Mouse (Mus musculus) embryo, embryonic 11 days (tissue): ENCODE data around the gene Arhgap10.

Experiments
- DNase-seq: peaks from one replicate; pipeline ENCODE4 v3.0.0-alpha.2; 2015

Gene Arhgap10

DNA sequence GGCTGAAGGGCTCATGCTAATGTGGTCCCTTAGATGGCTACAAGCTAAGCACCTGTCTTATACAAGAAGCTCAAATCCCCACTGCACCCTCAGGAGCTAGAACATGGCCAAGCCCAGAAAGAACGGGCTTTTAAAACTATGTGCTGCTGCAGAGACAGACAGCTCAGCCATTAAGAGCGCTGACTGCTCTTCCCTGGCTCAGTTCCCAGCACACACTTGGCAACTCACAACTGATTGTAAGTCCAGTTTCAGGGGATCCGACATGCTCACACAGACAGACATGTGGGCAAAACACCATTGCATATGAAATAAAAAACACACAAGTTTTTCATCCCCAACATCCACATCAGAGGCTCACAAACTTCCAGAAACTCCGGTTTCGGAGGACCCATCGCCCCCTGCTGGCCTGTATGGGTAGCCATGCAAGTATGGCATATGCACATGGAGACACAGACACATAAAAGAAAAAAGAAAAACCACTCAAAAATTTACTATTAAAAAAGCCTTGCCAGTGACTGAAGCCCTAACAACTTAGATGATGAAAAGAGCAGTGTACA is 77.4 kb downstream of the Arhgap10 start:
- DNase-seq, result no peak

DNA sequence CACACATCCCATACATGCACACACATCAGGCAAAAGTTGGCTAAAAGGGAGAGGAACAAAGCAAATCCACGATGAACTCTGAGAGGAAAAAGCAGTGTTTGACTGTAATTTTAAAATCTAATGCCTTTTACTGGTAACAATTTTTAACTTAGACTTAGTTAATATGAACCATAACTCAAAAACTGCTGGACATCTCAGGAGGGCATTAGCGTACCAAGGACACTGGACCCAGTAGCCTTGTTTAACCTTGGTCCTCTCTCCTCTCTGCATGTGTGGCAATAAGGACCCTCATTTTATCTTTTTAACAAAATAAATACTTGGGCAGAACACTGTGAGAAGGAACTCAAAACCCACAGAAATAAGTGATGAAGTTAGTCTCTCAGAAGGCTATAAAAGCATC is 78.1 kb downstream of the Arhgap10 start:
- no peak for DNase-seq

DNA sequence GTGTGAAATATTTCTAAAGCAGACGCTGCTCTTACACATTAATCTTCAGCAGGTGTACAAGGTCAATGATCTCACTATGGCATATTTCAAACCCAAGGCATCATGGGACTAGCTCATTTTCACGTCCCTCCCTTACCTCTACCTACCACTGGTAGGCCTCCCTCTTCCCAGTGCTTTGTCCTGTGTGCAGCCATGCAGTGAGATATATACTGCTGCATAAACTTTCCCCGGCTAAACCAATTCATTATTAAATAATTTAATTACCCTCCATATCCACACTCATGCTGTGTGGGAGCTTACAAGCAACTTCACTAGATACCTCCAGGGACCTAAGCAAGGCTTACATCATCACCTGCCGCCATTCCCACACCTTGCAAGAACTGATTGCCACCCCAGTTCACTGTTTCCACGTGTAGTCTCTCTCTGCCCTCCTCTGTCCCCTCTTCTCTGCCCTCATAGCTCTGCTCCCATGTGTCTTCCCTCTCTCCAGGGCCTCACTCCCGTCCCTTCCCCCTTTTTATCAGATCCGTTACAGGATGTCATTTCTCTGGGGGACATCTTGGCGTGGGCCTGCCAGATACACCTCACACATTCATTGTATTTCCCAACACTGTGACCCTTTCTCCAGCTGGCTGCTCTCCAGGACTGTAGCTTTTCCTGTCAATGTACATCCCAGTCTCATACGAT is 79.8 kb downstream of the Arhgap10 start:
- no peak for DNase-seq

DNA sequence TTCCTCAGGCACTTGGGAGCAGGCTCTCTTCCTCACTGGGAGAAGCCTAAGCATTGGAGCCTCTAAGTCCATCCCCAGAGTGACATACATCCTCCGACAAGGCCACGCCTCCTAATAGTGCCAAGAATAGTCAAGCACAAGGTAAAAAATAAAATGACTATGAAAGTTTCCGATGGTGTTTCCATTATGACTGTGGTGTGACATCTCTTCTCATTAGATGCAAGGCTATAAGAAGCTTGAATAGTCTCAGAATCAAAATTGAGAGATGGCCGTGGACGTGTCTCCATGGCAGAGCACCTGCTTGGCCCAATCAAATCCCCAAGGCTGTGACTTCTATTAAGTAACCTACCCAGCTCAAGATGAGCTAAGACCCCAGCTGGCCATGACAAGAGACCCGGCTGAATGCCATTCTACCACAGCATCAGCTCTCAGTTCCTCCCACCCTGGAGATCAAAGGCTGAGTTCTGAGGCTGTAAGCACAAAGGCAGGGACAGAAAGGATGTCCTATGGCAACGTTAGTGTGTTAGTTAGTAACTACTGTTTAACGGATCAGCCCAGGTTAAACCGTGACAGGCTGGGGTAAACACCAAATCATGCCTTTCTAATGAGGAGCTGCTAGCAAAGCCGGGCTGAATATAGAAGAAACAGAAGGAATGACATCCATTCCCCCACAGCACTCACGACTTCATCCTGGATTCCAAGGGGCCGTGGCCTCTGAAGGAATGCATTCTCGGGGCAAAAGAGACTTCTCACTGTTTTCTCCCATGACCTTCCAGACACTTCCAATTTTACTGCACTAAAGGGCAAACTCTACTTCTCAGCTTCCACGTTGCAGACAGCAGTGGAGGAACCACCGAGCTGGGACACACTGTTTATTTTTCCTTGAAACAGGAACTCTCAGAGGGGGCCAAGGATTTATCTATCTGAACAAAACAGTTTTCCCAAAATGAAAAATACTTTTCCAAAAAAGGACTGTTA is 81.5 kb downstream of the Arhgap10 start:
- peak; percentile 38 for DNase-seq

DNA sequence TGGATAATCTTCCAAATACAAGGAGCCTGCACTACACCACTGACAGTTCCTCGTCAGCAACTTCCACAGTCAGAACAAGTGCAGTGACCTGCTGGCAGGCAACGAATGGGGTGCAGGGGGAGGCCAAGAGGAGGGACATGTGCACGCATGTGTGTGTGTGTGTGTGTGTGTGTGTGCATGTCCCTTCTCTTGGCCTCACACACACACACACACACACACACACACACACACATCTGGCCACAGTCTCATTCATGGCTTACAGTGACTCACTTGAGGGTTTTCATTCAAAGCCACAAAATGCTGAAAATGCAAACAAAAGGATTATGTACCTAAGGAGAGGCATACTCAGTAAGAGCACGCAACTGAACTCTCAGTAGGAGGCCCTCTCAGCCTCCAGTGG is 84.5 kb downstream of the Arhgap10 start:
- DNase-seq, result no peak

DNA sequence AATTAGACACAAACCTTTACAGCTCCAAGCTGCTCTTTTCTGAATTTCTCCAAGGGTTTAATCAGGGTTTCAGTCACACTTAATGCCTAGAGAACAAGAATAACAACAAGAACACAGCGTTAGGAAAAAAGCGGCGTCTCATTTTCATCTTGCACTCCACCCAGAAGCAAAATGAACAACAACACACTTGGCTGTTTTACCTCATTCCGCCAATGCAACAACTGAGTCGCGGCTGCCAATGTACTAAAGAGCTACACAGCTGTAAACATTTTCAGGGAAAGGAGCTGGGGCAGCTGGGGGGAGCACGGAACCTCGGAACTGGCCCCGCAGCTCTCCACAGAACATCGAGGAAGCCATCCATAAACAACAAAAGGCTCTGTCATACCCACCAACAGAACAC is 85.0 kb downstream of the Arhgap10 start:
- DNase-seq, result no peak

DNA sequence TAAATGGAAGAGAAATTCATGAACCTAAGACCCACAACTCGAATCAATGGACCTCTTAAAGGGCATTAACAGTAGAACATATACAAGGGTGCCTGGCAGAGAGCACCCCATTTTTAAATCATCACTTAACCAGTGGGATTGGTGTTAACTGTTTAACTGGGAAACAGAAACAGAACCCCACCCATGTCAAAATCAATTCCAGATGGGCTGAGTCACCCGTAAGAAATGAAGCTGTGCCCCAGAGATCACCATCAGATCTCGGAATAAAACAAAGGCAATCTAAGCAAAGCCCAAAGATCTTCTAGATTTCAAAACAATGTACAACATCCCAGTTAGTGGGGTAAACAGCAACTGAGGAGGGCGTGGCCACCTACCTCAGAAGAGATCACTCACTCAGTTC is 89.3 kb downstream of the Arhgap10 start:
- no peak for DNase-seq

DNA sequence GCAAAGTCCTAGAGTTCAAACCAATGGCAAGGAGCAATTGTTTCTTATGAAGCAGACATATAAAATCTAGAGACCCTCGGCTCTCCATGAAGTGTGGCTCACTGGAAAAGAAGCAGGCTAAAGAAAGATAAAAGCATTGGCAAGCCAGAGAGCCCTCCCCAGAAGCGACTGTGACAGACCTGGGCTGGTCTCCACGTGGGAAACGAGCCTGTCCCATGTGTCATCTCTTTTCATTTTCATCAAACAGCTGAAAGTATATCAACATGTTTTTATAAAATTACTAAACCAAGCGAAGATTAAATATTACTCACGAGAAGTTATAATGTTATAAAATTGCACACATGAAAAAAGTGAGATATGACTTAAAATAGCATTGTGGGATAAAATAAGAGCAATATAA is 89.7 kb downstream of the Arhgap10 start:
- no peak for DNase-seq

DNA sequence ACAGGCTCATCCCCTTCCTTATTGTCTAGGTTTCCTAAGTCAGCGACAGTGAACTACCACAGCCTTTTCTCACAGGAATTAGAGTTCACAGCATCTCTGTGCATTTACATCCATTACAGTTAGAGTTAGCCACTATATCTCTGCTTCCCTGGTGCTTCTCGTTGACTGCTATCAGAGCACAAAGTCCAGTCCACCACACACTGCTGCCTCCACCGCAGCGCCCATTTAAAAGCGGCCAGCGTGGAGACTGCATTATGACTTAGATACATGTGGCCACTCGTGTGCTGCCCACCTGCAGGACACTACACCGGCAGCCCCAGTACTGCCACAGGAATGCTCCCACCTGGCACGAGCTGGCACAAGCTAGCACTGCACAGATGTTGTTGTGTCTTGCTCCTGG is 90.3 kb downstream of the Arhgap10 start:
- no peak for DNase-seq

DNA sequence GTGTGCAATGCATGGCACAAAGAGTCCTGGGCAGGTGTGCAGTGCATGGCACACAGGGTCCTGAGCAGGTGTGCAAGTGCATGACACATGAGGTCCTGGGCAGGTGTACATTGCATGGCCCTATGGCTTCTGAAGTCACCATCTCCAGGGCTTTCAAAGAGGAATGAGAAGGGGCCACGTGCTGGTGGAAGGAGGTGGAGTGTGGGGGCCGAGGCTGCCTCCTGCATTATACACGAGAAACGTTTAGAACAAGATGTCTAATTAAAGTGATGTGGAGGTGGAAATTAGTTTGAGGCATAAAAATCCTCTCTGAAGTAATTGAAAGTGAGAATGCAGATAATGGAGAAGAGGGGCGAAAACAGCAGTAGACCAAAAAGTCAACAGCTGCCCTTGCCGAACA is 93.9 kb downstream of the Arhgap10 start:
- no peak for DNase-seq

DNA sequence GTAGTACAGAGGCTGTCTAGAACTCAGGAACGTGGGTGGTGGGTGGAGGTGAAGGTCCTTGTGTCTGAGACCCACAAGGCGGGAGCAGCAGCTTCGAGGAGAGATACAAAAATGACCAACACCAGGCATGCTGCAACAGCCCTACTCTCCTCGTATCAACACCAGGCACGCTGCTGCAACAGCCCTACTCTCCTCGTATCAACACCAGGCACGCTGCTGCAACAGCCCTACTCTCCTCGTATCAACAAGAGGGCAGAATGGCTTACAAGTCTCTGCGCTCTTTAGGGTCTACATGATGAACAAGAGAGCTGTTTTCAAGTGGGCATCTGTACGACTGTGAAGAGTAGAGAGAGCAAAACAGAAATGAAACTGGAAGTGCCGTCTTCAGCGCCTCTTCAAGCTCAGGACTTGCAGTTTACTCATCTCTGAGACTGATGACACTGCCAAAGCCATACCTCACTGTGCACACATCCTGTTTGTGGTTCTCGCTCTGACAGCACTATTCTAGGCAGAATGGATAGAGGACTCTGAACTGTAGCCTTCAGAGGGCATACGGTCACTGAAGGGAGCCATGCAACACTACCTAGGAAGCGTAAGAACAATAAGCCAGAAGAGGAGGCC is 95.0 kb downstream of the Arhgap10 start:
- DNase-seq, result no peak

DNA sequence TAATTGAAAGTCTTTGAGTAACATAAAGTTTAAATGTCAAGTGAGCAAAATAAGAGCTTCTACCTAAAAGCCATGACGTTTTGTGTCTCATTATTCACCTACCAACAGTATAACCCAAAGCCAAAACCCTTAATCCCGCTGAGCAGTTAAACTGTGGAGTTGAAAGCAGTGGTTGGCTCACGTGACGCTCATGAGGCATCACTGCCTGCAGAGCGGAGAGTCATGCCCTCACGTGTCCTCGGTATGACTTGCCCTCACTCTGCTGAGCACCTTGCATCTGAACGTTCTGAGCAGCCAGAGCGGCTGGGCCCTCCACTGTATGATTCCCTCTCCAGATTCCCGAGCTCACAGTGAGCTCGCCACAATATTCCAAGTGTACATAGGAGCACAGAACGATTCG is 96.2 kb downstream of the Arhgap10 start:
- no peak for DNase-seq

DNA sequence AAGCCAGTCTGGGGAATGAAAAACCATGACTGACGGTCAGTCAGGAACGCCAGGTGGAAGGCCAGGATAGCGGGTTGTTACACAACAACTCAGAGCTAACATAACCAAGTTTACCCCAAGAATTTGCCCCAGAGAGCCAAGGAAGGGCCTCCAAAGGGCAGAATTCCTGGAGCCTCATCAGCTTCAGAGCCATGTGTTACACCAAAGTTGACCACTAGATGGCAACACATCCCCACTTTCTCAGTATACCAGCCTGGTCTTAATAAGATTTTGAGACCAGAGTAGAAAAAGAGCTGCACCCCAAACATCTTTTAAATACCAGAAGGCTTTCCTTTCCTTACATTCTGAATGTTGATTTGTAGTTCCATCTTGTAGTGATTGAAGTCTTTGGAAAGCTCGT is 98.0 kb downstream of the Arhgap10 start:
- DNase-seq, result peak; percentile 72

DNA sequence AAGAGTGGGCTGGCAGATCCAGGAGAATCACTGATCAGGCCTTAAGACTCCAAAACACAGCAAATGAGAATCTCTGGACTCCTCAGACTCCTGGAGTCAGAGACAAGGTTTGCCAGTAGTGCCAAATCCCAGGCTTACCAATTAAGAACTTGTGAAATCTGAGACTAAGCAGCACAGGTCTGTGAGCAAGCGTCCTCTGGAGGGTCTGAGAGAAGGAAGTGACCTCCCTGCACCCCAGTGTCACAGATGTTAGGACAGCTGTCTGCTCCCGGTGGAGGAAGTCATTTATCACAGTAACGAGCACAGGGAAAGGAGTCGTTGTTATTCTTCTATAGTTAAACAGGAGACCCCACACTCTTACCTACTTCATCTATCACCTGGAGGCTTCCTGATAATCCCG is 101.0 kb downstream of the Arhgap10 start:
- peak; percentile 48 for DNase-seq

DNA sequence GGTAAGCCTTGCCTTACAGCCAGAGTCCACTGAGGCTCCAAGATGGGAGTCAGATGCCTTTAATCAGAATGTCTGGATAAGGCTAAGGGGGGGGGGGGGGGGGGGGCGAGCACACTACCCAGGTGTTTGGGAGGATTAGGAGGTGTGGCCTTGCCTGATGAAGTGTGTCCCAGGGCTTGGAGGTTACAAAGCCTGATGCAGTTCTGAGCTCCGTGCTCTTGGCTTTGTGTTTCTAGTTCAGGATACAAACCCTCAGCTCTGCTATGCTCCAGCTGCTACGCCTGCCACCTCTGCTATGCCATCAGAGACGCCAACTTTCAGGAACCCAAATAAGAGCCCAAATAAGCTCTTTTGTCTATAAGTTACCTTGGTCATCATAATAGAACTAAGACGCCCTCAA is 101.7 kb downstream of the Arhgap10 start:
- no peak for DNase-seq

DNA sequence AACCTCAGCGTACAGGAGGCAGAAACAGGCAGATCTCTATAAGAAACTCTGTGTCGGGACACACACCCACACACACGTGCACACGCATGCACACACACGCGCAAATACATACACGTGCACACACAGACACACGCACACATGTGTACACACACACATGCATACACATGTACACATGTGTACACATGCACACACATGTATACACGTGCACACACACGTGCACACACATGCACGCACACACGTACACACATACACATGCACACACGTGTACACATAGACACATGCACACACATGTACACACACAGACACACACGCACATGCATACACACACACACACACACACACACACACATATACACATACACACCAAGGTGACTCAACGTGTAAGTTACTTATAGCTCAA is 106.5 kb downstream of the Arhgap10 start:
- DNase-seq, result no peak

DNA sequence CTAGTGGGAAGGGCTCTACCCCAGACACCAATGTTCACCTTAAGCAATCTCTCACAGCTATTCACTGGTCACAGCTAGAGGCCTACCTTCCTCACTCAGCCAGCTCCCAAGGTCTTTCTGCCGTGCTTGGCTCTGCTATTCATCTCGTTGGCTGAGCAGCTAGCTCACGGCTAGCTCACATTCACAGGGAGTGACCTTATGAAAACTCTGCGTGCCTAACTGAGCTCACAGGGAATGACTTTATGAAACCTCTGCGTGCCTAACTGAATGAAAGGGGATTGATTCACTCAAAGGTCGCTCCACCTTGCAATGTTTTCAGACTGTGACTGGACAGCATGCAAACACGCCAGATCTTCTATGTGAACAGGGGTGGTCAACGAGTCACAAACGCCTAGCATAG is 107.4 kb downstream of the Arhgap10 start:
- no peak for DNase-seq

DNA sequence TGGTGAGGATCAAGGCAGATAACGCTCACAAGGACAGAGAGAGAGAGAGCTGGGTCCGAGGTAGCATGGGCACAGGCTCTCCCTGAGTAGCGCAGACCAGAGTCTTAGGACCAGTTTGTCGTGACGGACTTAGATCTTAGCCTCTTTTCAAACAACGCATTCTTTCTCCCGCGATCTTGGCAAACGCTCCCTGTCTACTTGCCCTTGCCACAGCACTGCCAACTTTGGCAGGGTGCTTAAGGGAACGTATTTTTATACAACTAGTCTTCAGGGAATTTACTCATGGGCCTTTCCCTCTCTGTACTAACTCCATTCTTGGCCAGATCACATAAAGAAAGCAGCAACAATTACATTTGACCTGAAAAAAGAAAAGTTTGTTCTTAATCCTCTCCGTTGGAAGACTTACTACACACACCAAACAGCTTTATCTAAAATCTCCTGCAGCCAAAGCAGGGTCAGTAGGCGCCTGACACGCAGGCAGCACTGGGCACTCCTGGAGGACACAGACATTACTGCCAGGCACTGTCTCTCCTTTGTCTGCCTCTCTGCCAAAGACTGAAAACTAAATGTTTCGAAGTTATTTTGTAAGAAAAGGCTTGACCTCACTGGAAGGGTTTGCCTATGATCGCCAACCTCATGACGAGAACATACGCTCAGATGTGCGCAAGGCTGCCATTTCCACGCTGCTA is 109.1 kb downstream of the Arhgap10 start:
- no peak for DNase-seq

DNA sequence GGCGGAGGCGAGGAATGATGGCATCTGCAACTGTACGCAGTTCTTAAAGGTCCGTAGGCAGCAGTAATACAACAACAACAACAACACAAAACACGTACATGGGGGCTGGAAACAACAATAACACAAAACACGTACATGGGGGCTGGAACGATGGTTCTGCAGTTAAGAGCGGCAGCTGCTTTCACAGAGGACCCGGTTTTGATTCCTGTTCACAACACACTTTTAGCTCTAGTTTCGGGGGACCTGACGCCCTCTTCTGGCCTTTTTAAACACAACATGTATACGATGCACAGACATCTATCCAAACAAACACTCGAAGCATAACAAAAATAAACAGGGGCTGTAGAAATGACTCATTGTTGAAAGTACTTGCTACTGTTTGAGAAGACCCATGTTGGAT is 110.9 kb downstream of the Arhgap10 start:
- no peak for DNase-seq

DNA sequence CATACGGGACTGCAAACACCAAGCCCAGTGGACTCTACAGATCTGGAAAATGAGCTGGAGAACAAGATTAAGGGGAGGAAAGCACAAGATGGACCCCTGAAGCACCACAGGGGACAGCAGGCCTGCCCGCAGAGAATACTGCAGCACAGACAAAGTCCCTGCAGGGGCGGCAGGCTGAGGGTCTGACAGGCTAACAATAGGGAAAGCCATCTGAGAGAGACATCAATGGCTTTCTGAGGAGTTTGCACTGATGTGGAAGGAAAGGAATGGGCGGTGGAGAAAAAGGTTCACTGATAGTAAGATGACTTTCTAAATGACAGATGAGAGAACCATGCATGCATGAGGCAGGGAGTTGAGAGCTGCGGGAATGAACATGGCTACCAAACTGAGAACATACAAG is 111.3 kb downstream of the Arhgap10 start:
- DNase-seq, result peak; percentile 24

DNA sequence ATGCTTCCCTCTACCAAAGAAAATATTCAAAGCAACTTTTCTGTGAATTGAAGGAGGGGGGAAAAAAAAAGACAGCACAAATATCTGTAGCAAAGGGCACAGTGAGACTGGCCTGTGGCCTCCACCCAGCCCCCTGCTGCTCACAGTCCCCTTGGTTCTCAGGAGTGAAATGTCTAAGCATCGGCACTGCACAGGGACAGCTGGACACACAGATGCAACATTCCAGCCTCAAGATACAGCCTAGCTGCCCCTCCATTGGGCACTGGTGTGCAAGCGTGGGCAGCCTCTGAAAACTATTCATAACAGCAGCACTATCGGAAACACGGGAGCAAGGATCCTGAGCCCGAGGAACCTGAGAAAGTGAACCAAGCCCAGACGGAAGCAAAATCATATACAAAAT is 113.7 kb downstream of the Arhgap10 start:
- DNase-seq, result no peak

DNA sequence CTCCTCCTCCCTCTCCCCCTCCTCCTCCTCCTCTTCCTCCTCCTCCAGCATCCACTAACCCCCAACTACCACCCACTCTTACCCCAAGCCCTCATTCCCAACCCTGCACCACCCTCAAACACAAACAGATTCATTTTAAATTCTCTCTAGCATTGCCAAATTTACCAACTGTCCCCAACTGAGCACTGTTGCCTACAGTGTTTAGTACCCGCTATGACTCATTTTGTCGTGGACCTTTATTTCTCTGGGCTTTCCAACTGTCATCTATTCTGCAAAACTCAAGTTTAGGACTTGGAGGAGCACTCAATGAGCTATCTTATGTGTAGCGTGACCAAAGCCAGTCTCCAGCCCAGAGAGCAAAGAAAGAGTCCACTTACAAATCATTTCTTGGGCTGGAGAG is 115.8 kb downstream of the Arhgap10 start:
- DNase-seq, result no peak

DNA sequence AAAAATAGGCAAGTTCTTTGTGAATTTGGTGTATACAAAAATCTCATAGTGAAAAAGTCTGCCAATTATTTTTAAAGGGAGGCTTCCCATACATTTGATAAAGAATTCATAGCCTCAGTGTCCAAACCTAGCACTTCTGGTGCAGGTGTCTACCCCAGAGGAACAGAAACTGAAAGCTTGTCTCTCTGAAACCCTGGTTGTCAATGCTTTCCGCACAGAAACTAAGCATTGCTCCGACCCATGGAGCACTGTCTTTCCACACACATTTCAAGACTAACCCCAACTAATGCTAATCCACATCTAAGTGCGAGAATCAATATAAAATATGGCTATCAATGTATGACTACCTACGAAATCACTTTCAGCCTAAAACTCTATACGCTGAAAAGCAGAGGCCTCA is 116.6 kb downstream of the Arhgap10 start:
- no peak for DNase-seq
